Mouse (Mus musculus) stomach, postnatal 0 days (tissue): Measurements from ENCODE around the gene Adcy4. TPM values are rescaled to one million over a fixed set of nuclear protein-coding genes. Genes with fewer than 3 reads are reported as not detected.
A peak's percentile ranks its signal among the peaks of the same experiment; 100 is the strongest.

ENCODE experiments used
- ATAC-seq: fragments of 200-750 bp; cut with Nextera tagmentation; 2 replicates; pipeline ENCODE4 v1.8.0; 2017; ENCODE audit not compliant: low FRiP score, low TSS enrichment
- DNase-seq: peaks from one replicate; pipeline ENCODE4 v3.0.0-alpha.2; 2016; ENCODE audit warnings: low spot score
- H3K27ac ChIP-seq: fragments of 300-500 bp; sonication (generic); replicated peaks from 2 replicates; pipeline ENCODE4 v1.5.1; 2014; ENCODE audit warnings: mild to moderate bottlenecking, control low read depth
- H3K27me3 ChIP-seq: fragments of 300-500 bp; sonication (generic); 2 replicates; pipeline ENCODE4 v1.6.1; 2014; ENCODE audit warnings: low read length; ENCODE audit not compliant: control insufficient read depth, insufficient read depth
- H3K36me3 ChIP-seq: fragments of 300-500 bp; sonication (generic); 2 replicates; pipeline ENCODE4 v1.6.1; 2014; ENCODE audit warnings: low read length, mixed read lengths; ENCODE audit not compliant: control insufficient read depth, insufficient read depth
- H3K4me1 ChIP-seq: fragments of 300-500 bp; sonication (generic); replicated peaks from 2 replicates; pipeline ENCODE4 v1.6.1; 2014; ENCODE audit warnings: antibody characterized with exemption; ENCODE audit not compliant: control insufficient read depth, insufficient read depth
- H3K4me2 ChIP-seq: fragments of 300-500 bp; sonication (generic); replicated peaks from 2 replicates; pipeline ENCODE4 v1.6.1; 2014; ENCODE audit warnings: low read depth, mild to moderate bottlenecking, control low read depth, moderate library complexity
- H3K4me3 ChIP-seq: fragments of 300-500 bp; sonication (generic); 2 replicates; pipeline ENCODE4 v1.5.1; 2014; ENCODE audit warnings: low read depth, low read length, control low read depth
- H3K9ac ChIP-seq: fragments of 300-500 bp; sonication (generic); 2 replicates; pipeline ENCODE4 v1.6.1; 2014; ENCODE audit warnings: mild to moderate bottlenecking, low read length, control low read depth, mixed read lengths
- H3K9me3 ChIP-seq: fragments of 300-500 bp; sonication (generic); 2 replicates; pipeline ENCODE4 v1.6.1; 2016; ENCODE audit warnings: low read length; ENCODE audit not compliant: control insufficient read depth
- CTCF ChIP-seq: IDR thresholded peaks from 2 replicates; pipeline ENCODE4 v1.5.1; 2016; ENCODE audit warnings: antibody characterized with exemption, low read depth, mild to moderate bottlenecking, moderate library complexity
- EP300 ChIP-seq: optimal IDR thresholded peaks from 2 replicates; pipeline ENCODE3; 2016; ENCODE audit warnings: antibody characterized with exemption
- WGBS: fragments of 180-500 bp; shearing (Covaris S2); extraction: QIAGEN DNeasy Blood & Tissue Kit; methylation state at CpG from one replicate; pipeline ENCODE4 v1.1.7; 2014; 5-methylcytosine and 5-hydroxymethylcytosine counted together
- polyA plus RNA-seq: library from polyadenylated mRNA; unstranded; fragments of >200 nt; fragmentation: Nextera tagmentation; extraction: Ambion mirVana; gene quantifications from 2 replicates; pipeline ENCODE4 v1.2.1, GENCODE M21; 2015

Adcy4 gene
- 2.3 and 2.5 TPM in 2 replicates for polyA plus RNA-seq

GRCm38 (mm10) chr14:55783958-55784235, at the start of gene Adcy4:
TSS of gene Adcy4 (minus strand) at chr14:55784095.
- ATAC-seq: no peak

DNA sequence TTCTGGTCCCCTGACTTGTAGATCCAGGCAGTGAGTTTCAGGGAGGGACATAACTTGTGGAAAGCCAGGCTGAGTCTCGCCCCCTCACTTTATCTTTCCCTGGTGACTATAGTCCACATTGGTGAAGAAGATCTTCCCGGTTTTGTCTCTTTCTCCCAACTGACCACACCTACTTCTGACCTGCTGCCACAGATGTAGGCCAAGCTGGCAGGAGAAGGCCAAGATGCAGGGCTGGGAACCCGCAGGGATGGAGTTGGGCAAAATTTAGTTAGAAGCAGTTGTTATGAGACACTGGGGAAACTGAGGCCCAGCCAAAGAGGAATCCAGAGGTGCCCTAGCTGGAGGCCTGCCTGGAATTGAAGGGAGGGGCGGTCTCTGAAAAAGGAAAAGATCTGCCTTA, 49.2 kb upstream of the Adcy4 start:
- H3K36me3 ChIP-seq: 0 out of 2 replicates have a peak, but pooled peaks cover 4% of the 10 kb centered on the region
- no peak overlapping the region for H3K27ac ChIP-seq
- no peaks in the 10 kb centered on the region for H3K9me3 ChIP-seq
- H3K27me3 ChIP-seq: no peaks in the 10 kb centered on the region
- ATAC-seq (no peak), DNase-seq (no peak)
- H3K9ac ChIP-seq: no peak overlapping the region
- 70% methylated on average over 4 of the region's 4 CpGs for WGBS
- no peak overlapping the region for H3K4me2 ChIP-seq
- H3K4me1 ChIP-seq: no peaks in the 10 kb centered on the region
- TF ChIP-seq EP300: no peak
- no peak for TF ChIP-seq CTCF
- H3K4me3 ChIP-seq: no peak overlapping the region

More at GRCm38 (mm10) chr14:55783958-55784235, at the start of gene Adcy4:
- Histone ChIP-seq H3K4me2 (peak within 1 kb of the TSS; percentile 66), H3K27me3 (no peaks in the 10 kb centered on the region), H3K27ac (peak within 1 kb of the TSS; percentile 77), H3K4me3 (peak within 1 kb of the TSS; percentile 41), H3K36me3 (no peaks in the 10 kb centered on the region), H3K9ac (peak within 1 kb of the TSS; percentile 61), H3K9me3 (no peaks in the 10 kb centered on the region), H3K4me1 (peaks cover 4% of the 10 kb centered on the region)
- WGBS: 20% methylated on average over 13 of the region's 13 CpGs
- no peak for TF ChIP-seq EP300
- no peak for DNase-seq

DNA sequence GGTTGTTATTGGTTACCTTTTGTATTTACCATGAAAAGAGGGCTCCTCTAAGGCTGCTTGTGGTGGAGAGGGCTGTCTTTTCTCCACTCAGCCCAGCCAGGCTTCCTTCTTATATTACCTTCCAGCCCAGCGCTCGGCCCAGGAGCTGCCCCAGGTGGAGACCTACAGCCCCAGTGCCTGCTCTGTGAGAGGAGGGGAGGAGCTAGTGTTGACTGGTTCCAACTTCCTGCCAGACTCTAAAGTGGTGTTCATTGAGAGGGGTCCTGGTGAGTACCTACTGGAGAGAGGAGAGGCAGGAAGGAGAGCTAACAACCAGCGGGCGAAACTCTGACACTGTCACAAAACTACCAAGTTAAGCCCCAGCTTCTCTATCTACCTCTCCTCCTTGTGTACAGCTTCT, 46.4 kb upstream of the Adcy4 start:
- no peak overlapping the region for H3K27ac ChIP-seq
- no peaks in the 10 kb centered on the region for H3K27me3 ChIP-seq
- no peak for ATAC-seq
- H3K9me3 ChIP-seq: no peaks in the 10 kb centered on the region
- no peak overlapping the region for H3K9ac ChIP-seq
- H3K4me3 ChIP-seq: no peak overlapping the region
- H3K4me2 ChIP-seq: no peak overlapping the region
- no peak for DNase-seq
- TF ChIP-seq EP300 (no peak), CTCF (no peak)
- WGBS: 78% methylated on average over 4 of the region's 4 CpGs
- 0 out of 2 replicates have a peak, but pooled peaks cover 4% of the 10 kb centered on the region for H3K36me3 ChIP-seq
- H3K4me1 ChIP-seq: no peaks in the 10 kb centered on the region

- TF ChIP-seq EP300 (no peak), CTCF (no peak)
- Histone ChIP-seq H3K4me2 (no peak overlapping the region), H3K36me3 (0 out of 2 replicates have a peak, but pooled peaks cover 4% of the 10 kb centered on the region), H3K27me3 (no peaks in the 10 kb centered on the region), H3K9ac (no peak overlapping the region), H3K9me3 (no peaks in the 10 kb centered on the region), H3K4me1 (no peaks in the 10 kb centered on the region), H3K4me3 (no peak overlapping the region), H3K27ac (no peak overlapping the region)
- DNase-seq (no peak), ATAC-seq (no peak)
- 90% methylated on average over 16 of the region's 16 CpGs for WGBS
Observed at GRCm38 (mm10) chr14:55829854-55830253, 46.0 kb upstream of the Adcy4 start.

- no peak overlapping the region for H3K9ac ChIP-seq
- H3K4me2 ChIP-seq: no peak overlapping the region
- no peak overlapping the region for H3K4me3 ChIP-seq
- H3K27me3 ChIP-seq: no peaks in the 10 kb centered on the region
- ATAC-seq: no peak
- H3K4me1 ChIP-seq: no peaks in the 10 kb centered on the region
- no peaks in the 10 kb centered on the region for H3K9me3 ChIP-seq
- DNase-seq: no peak
- TF ChIP-seq EP300 (no peak), CTCF (no peak)
- WGBS: 35% methylated on average over 3 of the region's 3 CpGs
- H3K36me3 ChIP-seq: 0 out of 2 replicates have a peak, but pooled peaks cover 4% of the 10 kb centered on the region
- peak overlapping the region; percentile 5; the same call in 1 of the 2 replicates for H3K27ac ChIP-seq
Observed at GRCm38 (mm10) chr14:55828716-55829263, 44.9 kb upstream of the Adcy4 start.

DNA sequence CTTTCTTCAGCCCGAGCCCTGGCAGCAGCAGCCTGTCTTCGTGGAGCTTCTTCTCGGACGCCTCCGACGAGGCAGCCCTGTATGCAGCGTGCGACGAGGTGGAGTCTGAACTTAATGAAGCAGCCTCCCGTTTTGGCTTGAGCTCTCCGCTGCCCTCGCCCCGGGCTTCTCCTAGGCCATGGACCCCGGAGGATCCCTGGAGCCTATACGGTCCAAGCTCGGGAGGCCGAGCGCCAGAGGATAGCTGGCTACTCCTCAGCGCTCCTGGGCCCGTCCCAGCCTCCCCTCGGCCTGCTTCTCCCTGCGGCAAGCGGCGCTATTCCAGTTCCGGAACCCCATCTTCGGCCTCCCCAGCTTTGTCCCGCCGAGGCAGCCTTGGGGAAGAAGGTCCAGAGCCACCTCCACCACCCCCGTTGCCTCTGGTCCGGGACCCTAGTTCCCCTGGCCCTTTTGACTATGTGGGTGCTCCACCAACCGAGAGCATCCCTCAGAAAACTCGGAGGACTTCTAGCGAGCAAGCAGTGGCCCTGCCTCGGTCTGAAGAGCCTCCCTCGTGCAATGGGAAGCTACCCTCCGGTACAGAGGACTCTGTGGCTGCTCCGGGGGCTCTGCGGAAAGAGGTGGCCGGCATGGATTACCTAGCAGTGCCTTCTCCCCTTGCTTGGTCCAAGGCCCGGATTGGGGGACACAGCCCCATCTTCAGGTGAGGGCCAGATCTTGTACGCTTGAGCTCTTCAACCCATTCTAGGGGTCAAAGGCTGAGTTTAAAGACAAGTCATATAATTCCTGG, 42.9 kb upstream of the Adcy4 start:
- Histone ChIP-seq H3K27ac (peak overlapping the region; percentile 88; the same call in 1 of the 2 replicates), H3K36me3 (0 out of 2 replicates have a peak, but pooled peaks cover 4% of the 10 kb centered on the region), H3K9ac (peak overlapping the region; percentile 45), H3K4me1 (no peaks in the 10 kb centered on the region), H3K4me3 (peak overlapping the region; percentile 52), H3K9me3 (no peaks in the 10 kb centered on the region), H3K27me3 (no peaks in the 10 kb centered on the region), H3K4me2 (peak overlapping the region; percentile 86)
- TF ChIP-seq EP300 (no peak), CTCF (no peak)
- DNase-seq (no peak), ATAC-seq (no peak)
- 30% methylated on average over 41 of the region's 41 CpGs for WGBS
